Mouse (Mus musculus) hindbrain, embryonic 13.5 days (tissue): Measurements from ENCODE around the gene Fubp3. TPM values are rescaled to one million over a fixed set of nuclear protein-coding genes. Genes with fewer than 3 reads are reported as not detected.

Experiments
- ATAC-seq: fragments of 200-750 bp; cut with Nextera tagmentation; 2 replicates; pipeline ENCODE4 v1.8.0; 2017; ENCODE audit warnings: moderate TSS enrichment; ENCODE audit not compliant: low FRiP score
- H3K27ac ChIP-seq: fragments of 300-500 bp; sonication (generic); 2 replicates; pipeline ENCODE4 v1.5.1; 2015; ENCODE audit warnings: inconsistent platforms, mild to moderate bottlenecking, moderate library complexity
- H3K27me3 ChIP-seq: fragments of 300-500 bp; sonication (generic); 2 replicates; pipeline ENCODE4 v1.6.1; 2015; ENCODE audit warnings: mild to moderate bottlenecking, inconsistent platforms
- H3K36me3 ChIP-seq: fragments of 300-500 bp; sonication (generic); 2 replicates; pipeline ENCODE4 v1.6.1; 2015; ENCODE audit warnings: mild to moderate bottlenecking, inconsistent platforms
- H3K4me1 ChIP-seq: fragments of 300-500 bp; sonication (generic); replicated peaks from 2 replicates; pipeline ENCODE4 v1.6.1; 2015; ENCODE audit warnings: inconsistent platforms
- H3K4me2 ChIP-seq: fragments of 300-500 bp; sonication (generic); 2 replicates; pipeline ENCODE4 v1.6.1; 2015; ENCODE audit warnings: inconsistent platforms, mild to moderate bottlenecking, moderate library complexity
- H3K4me3 ChIP-seq: fragments of 300-500 bp; sonication (generic); 2 replicates; pipeline ENCODE4 v1.5.1; 2015; ENCODE audit warnings: mild to moderate bottlenecking, inconsistent platforms
- H3K9ac ChIP-seq: fragments of 300-500 bp; sonication (generic); 2 replicates; pipeline ENCODE4 v1.6.1; 2015; ENCODE audit warnings: mild to moderate bottlenecking, inconsistent platforms
- H3K9me3 ChIP-seq: fragments of 300-500 bp; sonication (generic); 2 replicates; pipeline ENCODE4 v1.6.1; 2016; ENCODE audit warnings: inconsistent platforms
- WGBS: fragments of 180-500 bp; shearing (Covaris S2); methylation state at CpG from one replicate; pipeline ENCODE4 v1.1.7; 2015; 5-methylcytosine and 5-hydroxymethylcytosine counted together
- polyA plus RNA-seq: library from polyadenylated mRNA; unstranded; fragments of >200 nt; fragmentation: Nextera tagmentation; extraction: Ambion mirVana; gene quantifications from 2 replicates; pipeline ENCODE4 v1.2.1, GENCODE M21; 2015

Gene Fubp3
- polyA plus RNA-seq, 1 experiment from 2014 or later, result 62.7 TPM

DNA sequence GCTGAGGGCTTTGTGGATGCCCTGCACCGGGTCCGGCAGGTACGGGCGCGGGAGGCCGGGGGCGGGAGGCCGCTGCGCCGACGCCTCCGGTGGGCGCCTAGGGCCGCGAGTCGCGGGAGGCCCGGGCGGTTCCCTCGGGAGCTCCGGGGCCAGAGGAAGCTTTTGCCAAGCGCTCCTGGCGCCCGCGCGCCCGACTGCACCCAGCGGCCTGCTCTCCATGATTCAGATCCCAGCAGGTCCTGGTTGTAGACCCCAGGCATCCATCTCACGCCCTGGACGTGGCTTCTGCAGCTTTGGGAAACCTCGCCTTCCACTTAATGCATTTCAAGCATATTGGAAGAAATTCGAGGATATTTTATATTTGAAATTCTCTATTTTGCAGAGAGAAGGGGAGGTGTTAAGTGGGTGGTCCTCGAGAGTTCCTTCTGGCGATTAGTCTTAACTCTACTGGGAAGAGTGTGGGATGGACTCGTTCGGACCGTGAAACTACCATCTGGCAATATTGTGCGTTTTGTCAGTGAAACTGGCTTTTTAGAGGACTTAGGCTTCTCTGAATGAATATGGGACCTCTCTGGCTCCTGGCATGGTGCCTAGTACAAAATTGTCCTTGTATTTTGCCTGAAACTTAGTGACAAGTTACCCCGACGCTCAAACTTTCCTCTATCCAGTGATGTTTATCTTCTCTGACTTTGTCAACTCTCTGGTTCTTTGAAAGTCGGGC lies 624 bp downstream of the Fubp3 start:
- Histone ChIP-seq H3K9me3 (peaks cover 5% of the 10 kb centered on the region; the same call in 1 of the 2 replicates), H3K4me2 (peak overlapping the region; percentile 90), H3K4me3 (peak overlapping the region; percentile 80), H3K27me3 (peaks cover 24% of the 10 kb centered on the region), H3K36me3 (peaks cover 3% of the 10 kb centered on the region; the same call in 1 of the 2 replicates), H3K27ac (peak overlapping the region; percentile 93), H3K9ac (peak overlapping the region; percentile 98), H3K4me1 (peaks cover 24% of the 10 kb centered on the region)
- WGBS, result 4% methylated on average over 37 of the region's 41 CpGs
- ATAC-seq, result peak; percentile 65

DNA sequence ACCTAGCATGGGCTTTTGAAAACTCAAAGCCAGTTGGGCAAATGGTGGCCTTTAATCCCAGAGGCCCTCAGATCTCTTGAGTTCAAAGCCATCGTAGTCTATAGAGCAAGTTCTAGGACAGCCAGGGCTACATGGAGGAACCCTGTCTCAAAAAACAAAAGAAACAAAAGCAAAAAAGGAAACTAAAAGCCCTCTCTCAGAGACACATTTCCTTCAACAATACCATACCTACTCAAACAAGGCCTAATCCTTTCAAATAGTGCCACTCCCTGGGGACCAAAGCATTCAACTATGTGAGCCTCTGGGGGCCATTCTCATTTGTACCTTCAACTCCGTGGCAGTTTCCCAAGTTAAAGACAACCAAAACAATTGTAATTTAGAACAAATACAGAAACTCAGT lies 9.2 kb downstream of the Fubp3 start:
- Histone ChIP-seq H3K4me3 (no peak overlapping the region), H3K36me3 (peaks cover 43% of the 10 kb centered on the region), H3K27me3 (no peaks in the 10 kb centered on the region), H3K27ac (no peak overlapping the region), H3K9me3 (no peaks in the 10 kb centered on the region), H3K4me2 (no peak overlapping the region), H3K4me1 (no peaks in the 10 kb centered on the region), H3K9ac (no peak overlapping the region)
- no peak for ATAC-seq
- 59% methylated on average over 2 of the region's 2 CpGs for WGBS

GRCm38 (mm10) chr2:31591799-31592484 lies 19.5 kb downstream of the Fubp3 start:
- Histone ChIP-seq H3K4me3 (no peak overlapping the region), H3K4me1 (0 out of 2 replicates have a peak, but pooled peaks cover 3% of the 10 kb centered on the region), H3K9me3 (no peaks in the 10 kb centered on the region), H3K27me3 (no peaks in the 10 kb centered on the region), H3K36me3 (peaks cover 49% of the 10 kb centered on the region), H3K9ac (peak overlapping the region; percentile 5; the same call in 1 of the 2 replicates), H3K4me2 (no peak overlapping the region), H3K27ac (peak overlapping the region; percentile 30; the same call in 1 of the 2 replicates)
- 88% methylated on average over 9 of the region's 9 CpGs for WGBS
- no peak for ATAC-seq

GRCm38 (mm10) chr2:31607555-31607954 lies 35.1 kb downstream of the Fubp3 start:
- Histone ChIP-seq H3K27me3 (peaks cover 84% of the 10 kb centered on the region), H3K9me3 (no peaks in the 10 kb centered on the region), H3K27ac (no peak overlapping the region), H3K4me3 (no peak overlapping the region), H3K9ac (no peak overlapping the region), H3K36me3 (peaks cover 90% of the 10 kb centered on the region), H3K4me1 (peaks cover 33% of the 10 kb centered on the region), H3K4me2 (no peak overlapping the region)
- no peak for ATAC-seq
- WGBS, result 82% methylated on average over 1 of the region's 1 CpGs

DNA sequence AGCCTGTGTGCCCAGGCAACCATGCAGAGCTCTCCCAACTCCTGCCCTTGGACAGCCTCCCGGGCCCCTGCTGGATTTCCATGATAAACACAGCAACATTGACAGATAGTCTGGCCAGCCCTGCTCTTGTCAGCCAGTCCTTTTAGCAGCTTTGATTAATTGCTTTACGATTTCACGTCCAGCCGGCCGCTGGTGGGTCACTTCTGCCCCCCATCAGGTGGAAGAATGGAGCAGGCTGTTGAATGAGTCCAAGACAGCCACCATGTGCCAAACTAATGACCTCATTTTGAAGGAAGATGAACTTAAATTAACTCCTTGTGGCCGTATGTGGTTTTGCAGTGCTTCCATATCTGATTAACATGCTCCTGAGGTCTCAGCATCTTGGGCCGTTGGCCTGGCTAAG lies 37.4 kb downstream of the Fubp3 start:
- Histone ChIP-seq H3K4me2 (no peak overlapping the region), H3K4me3 (no peak overlapping the region), H3K9ac (no peak overlapping the region), H3K9me3 (no peaks in the 10 kb centered on the region), H3K27me3 (peaks cover 87% of the 10 kb centered on the region), H3K27ac (no peak overlapping the region), H3K4me1 (peaks cover 33% of the 10 kb centered on the region), H3K36me3 (peaks cover 93% of the 10 kb centered on the region)
- 23% methylated on average over 7 of the region's 7 CpGs for WGBS
- ATAC-seq, result peak; percentile 79

GRCm38 (mm10) chr2:31610922-31611321 lies 38.5 kb downstream of the Fubp3 start:
- Histone ChIP-seq H3K4me3 (no peak overlapping the region), H3K36me3 (peaks cover 93% of the 10 kb centered on the region), H3K27me3 (peaks cover 87% of the 10 kb centered on the region), H3K4me1 (peaks cover 33% of the 10 kb centered on the region), H3K9me3 (no peaks in the 10 kb centered on the region), H3K4me2 (no peak overlapping the region), H3K27ac (no peak overlapping the region), H3K9ac (no peak overlapping the region)
- WGBS, result 26% methylated on average over 4 of the region's 4 CpGs
- no peak for ATAC-seq

DNA sequence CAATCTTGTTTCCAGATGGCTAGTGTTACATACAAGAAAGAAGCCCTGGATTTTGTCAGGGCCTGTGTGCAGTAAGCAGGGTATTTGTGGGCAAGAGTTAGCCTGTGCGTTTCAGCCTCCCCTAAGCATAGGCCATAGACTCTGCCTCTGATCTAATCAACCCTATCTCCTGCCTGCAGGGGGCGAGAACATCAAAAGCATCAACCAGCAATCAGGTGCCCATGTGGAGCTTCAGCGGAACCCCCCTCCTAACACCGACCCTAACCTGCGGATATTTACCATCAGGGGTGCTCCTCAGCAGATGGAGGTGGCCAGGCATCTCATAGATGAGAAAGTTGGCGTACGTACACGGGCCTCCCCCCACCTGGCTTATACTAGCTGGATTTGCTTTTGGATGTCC lies 38.9 kb downstream of the Fubp3 start:
- H3K4me1 ChIP-seq, result peaks cover 33% of the 10 kb centered on the region
- no peak overlapping the region for H3K4me2 ChIP-seq

DNA sequence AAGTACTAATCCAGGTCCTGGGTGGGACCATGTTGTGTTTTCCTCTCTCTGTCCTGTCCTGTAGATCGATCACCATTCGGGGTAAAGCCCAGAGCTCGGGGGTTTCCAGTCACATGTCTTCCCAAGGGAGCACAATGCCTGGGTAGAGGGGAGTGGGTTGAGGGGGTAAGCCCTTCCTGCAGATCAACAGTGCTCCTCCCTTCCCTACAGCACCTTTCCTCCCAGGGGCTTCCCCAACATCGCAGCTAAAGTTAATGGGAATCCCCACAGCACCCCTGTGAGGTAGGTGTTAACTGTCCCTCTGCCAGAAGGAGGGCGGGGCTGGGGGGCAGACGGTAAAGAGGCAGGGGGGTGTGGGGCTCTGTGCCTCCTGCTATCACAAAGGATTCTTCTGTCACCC lies 40.2 kb downstream of the Fubp3 start:
- peaks cover 73% of the 10 kb centered on the region for H3K27me3 ChIP-seq
- peaks cover 33% of the 10 kb centered on the region for H3K4me1 ChIP-seq
- no peak for ATAC-seq
- H3K27ac ChIP-seq, result no peak overlapping the region
- H3K36me3 ChIP-seq, result peaks cover 82% of the 10 kb centered on the region
- H3K9me3 ChIP-seq, result no peaks in the 10 kb centered on the region
- H3K4me2 ChIP-seq, result no peak overlapping the region
- no peak overlapping the region for H3K9ac ChIP-seq
- 76% methylated on average over 6 of the region's 6 CpGs for WGBS
- no peak overlapping the region for H3K4me3 ChIP-seq

More for the DNA sequence above, 38.9 kb downstream of the Fubp3 start:
- no peak overlapping the region for H3K9ac ChIP-seq
- H3K36me3 ChIP-seq, result peaks cover 90% of the 10 kb centered on the region
- H3K4me3 ChIP-seq, result no peak overlapping the region
- H3K9me3 ChIP-seq, result no peaks in the 10 kb centered on the region
- no peak overlapping the region for H3K27ac ChIP-seq
- peaks cover 84% of the 10 kb centered on the region for H3K27me3 ChIP-seq
- ATAC-seq, result no peak
- WGBS, result 80% methylated on average over 8 of the region's 8 CpGs

DNA sequence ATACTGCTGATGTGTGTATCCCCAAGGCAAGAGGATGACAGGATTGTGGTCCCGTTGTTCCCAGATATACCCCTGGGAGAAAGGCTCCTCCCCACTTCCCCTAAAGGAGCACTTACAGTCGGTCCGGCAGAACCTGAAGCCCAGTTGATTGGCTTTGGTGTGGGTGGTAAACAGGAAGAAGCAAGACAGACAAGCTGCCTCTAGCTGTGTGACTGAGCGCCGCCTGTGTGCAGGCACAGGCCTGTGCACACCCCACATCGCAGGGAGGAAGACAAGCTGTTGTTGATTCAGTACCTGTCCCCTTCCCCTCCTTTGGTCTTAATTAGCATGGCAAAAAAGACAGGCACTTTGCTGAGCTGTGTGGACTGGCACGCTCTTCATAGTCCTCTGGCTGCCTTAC lies 41.3 kb downstream of the Fubp3 start:
- no peak overlapping the region for H3K4me2 ChIP-seq
- ATAC-seq, result no peak
- H3K9me3 ChIP-seq, result no peaks in the 10 kb centered on the region
- peaks cover 65% of the 10 kb centered on the region for H3K27me3 ChIP-seq
- no peak overlapping the region for H3K27ac ChIP-seq
- 86% methylated on average over 7 of the region's 7 CpGs for WGBS
- no peak overlapping the region for H3K4me3 ChIP-seq
- H3K36me3 ChIP-seq, result peaks cover 77% of the 10 kb centered on the region
- H3K4me1 ChIP-seq, result peaks cover 39% of the 10 kb centered on the region
- H3K9ac ChIP-seq, result no peak overlapping the region

DNA sequence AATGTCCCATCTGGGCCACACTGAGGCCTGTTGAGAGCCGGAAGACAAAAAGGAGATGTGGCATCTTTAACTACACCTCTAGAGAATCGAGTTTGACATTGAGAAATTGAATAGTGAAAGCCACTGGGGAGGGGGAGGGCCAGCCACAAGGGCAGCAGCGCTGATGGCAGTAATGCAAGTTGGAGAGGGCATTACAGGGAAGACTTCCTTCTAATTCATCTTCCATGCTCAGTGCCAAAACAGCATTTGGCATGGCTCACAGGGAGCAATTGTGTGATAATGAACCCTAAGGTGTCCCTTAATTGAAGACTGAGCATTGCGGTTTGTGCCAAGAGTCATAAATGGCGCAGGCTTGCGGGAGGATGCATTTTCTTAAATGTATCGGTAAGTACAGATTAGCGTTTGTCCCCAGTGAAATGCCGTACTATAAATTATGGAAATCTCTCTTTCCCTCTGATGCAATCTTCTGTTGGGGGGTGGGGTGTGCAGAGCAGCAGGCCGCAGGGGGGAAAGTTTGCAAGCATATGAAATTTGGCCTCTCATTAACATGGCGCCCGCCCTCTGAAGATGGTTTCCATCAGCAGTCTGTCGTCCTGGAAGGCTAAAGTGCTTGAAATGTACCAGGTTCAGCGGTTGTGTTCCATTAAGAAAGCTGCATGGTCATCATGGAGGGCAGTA lies 46.2 kb downstream of the Fubp3 start:
- Histone ChIP-seq H3K9me3 (no peaks in the 10 kb centered on the region), H3K4me2 (no peak overlapping the region), H3K36me3 (peaks cover 34% of the 10 kb centered on the region), H3K27me3 (peaks cover 66% of the 10 kb centered on the region), H3K27ac (peak overlapping the region; percentile 25), H3K9ac (no peak overlapping the region), H3K4me3 (no peak overlapping the region), H3K4me1 (peaks cover 18% of the 10 kb centered on the region)
- WGBS, result 59% methylated on average over 14 of the region's 14 CpGs
- ATAC-seq, result peak; percentile 79

DNA sequence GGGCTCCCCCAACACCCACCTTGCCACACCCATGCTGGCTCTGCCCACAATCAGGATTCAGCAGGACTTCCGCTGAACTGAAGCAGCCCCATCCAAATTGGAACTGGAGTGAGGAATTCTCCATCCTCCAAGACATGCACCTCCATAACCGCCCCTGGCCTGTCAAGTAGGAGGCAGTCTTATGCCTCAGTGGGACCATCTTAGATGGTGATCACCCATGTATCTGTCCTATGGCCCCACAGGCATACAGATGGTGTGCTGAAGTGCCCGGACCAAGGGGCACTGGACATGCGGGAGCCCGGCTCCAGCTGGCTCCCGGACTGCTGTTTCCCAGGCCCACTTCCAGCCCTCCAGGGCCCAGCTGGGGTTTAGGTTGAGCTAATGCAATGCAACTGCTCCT lies 46.8 kb downstream of the Fubp3 start:
- no peak overlapping the region for H3K4me3 ChIP-seq
- H3K9me3 ChIP-seq, result no peaks in the 10 kb centered on the region
- H3K4me1 ChIP-seq, result peaks cover 18% of the 10 kb centered on the region
- H3K4me2 ChIP-seq, result no peak overlapping the region
- 0 out of 2 replicates have a peak overlapping the region, but pooled peaks have one; percentile 20 for H3K27ac ChIP-seq
- ATAC-seq, result no peak
- 69% methylated on average over 6 of the region's 6 CpGs for WGBS
- peaks cover 66% of the 10 kb centered on the region for H3K27me3 ChIP-seq
- peaks cover 28% of the 10 kb centered on the region for H3K36me3 ChIP-seq
- H3K9ac ChIP-seq, result no peak overlapping the region

- WGBS, result 69% methylated on average over 3 of the region's 3 CpGs
Measured at GRCm38 (mm10) chr2:31633531-31633930, 61.1 kb downstream of the Fubp3 start.

More at GRCm38 (mm10) chr2:31633531-31633930, 61.1 kb downstream of the Fubp3 start:
- Histone ChIP-seq H3K4me2 (no peak overlapping the region), H3K27ac (no peak overlapping the region), H3K36me3 (no peaks in the 10 kb centered on the region), H3K4me3 (no peak overlapping the region), H3K9me3 (no peaks in the 10 kb centered on the region), H3K27me3 (peaks cover 99% of the 10 kb centered on the region), H3K9ac (no peak overlapping the region), H3K4me1 (peaks cover 32% of the 10 kb centered on the region)
- no peak for ATAC-seq
